Mouse (Mus musculus) testis, adult 2 months (tissue): ENCODE measurements around the gene 4930452B06Rik. TPM values are rescaled to one million over a fixed set of nuclear protein-coding genes. Genes with fewer than 3 reads are reported as not detected.
"Not testable (repeated sequence)": the region's sequence is repeated elsewhere in the genome, so short reads cannot be mapped to it uniquely, and the experiment has no call there.

Experiments
- H3K27ac ChIP-seq: fragments of 200-500 bp; 2 replicates; pipeline ENCODE4 v1.5.1; 2012; ENCODE audit warnings: low read depth, low read length; ENCODE audit not compliant: control insufficient read depth, insufficient read depth
- H3K27me3 ChIP-seq: fragments of 200-500 bp; 2 replicates; pipeline ENCODE4 v1.6.1; 2012; ENCODE audit warnings: mild to moderate bottlenecking, low read length, moderate library complexity; ENCODE audit not compliant: control insufficient read depth, insufficient read depth
- H3K36me3 ChIP-seq: fragments of 200-500 bp; 2 replicates; pipeline ENCODE4 v1.6.1; 2012; ENCODE audit warnings: mild to moderate bottlenecking, low read length; ENCODE audit not compliant: control insufficient read depth, insufficient read depth
- H3K4me1 ChIP-seq: fragments of 200-500 bp; 2 replicates; pipeline ENCODE4 v1.6.1; 2012; ENCODE audit warnings: low read length; ENCODE audit not compliant: control insufficient read depth, insufficient read depth
- H3K4me3 ChIP-seq: fragments of 200-500 bp; 2 replicates; pipeline ENCODE4 v1.5.1; 2012; ENCODE audit warnings: low read depth, mild to moderate bottlenecking, low read length, moderate library complexity, mixed read lengths; ENCODE audit not compliant: control insufficient read depth
- CTCF ChIP-seq: fragments of 200-500 bp; IDR thresholded peaks from 2 replicates; pipeline ENCODE4 v1.5.1; 2012; ENCODE audit warnings: low read depth, mild to moderate bottlenecking, inconsistent platforms, low read length, moderate library complexity; ENCODE audit not compliant: control insufficient read depth, insufficient read depth, insufficient replicate concordance
- POLR2A ChIP-seq: fragments of 200-500 bp; IDR thresholded peaks from 2 replicates; pipeline ENCODE4 v1.6.1; 2012; ENCODE audit warnings: low read depth, mild to moderate bottlenecking, inconsistent platforms, low read length, moderate library complexity; ENCODE audit not compliant: control insufficient read depth
- polyA plus RNA-seq: library from polyadenylated mRNA; depleted of rRNA; stranded (reverse); fragments of >200 nt; gene quantifications from 2 replicates; pipeline ENCODE4 v1.2.3, GENCODE M21; 2012

Gene 4930452B06Rik
- polyA plus RNA-seq, 1 experiment: 7.2 TPM

GRCm38 (mm10) chr14:8632211-8632610 is 33.8 kb downstream of the 4930452B06Rik start:
- no peaks in the 10 kb centered on the region for H3K4me1 ChIP-seq
- H3K4me3 ChIP-seq: no peak overlapping the region
- H3K27ac ChIP-seq: no peak overlapping the region
- no peaks in the 10 kb centered on the region for H3K27me3 ChIP-seq
- no peak for TF ChIP-seq CTCF
- no peak for TF ChIP-seq POLR2A
- no peaks in the 10 kb centered on the region for H3K36me3 ChIP-seq

DNA sequence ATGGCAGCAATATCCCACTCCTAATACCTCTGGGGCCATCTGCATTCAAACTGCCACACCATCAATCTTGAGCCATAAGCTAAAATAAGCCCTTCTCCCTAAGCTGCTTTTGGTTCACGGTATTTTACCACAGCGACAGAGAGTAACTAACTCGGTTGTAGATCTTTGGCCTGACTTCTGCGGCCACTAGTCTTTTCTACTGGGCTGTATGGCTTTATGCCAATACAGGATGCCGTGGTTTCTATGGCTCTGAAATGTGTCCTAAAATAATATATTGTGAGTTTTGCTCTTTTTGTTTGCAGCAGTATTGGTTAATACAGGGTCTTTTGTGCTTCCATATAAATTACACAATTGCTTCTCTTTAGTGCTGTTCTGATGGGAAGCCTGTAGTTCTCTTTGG is 37.6 kb downstream of the 4930452B06Rik start:
- Histone ChIP-seq H3K4me1 (no peaks in the 10 kb centered on the region), H3K4me3 (no peak overlapping the region), H3K36me3 (no peaks in the 10 kb centered on the region), H3K27me3 (no peaks in the 10 kb centered on the region), H3K27ac (no peak overlapping the region)
- TF ChIP-seq POLR2A (no peak), CTCF (no peak)

DNA sequence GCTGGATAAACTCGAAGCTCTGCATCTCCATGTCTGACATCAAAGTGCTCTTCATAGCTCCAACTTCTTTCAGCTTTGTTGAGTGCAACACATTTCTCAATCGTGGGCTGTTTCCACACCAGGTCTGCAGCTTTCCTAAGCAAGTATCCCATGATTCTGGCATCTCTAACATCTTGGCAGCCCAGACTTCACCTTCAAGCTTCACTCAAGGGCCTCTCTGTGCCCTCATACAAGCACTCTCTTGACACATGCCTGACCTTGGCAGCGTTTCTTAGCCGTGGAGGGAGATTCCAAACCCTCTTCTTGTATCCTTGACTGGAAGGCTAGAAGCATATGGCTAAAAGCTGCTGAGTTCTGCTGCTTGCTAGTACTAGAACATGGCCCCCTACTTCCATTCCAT is 38.6 kb downstream of the 4930452B06Rik start:
- no peaks in the 10 kb centered on the region for H3K4me1 ChIP-seq
- H3K27me3 ChIP-seq: no peaks in the 10 kb centered on the region
- no peaks in the 10 kb centered on the region for H3K36me3 ChIP-seq
- H3K4me3 ChIP-seq: no peak overlapping the region
- TF ChIP-seq CTCF (no peak), POLR2A (no peak)
- H3K27ac ChIP-seq: no peak overlapping the region

GRCm38 (mm10) chr14:8621164-8621563 is 44.9 kb downstream of the 4930452B06Rik start:
- H3K4me1 ChIP-seq: no peaks in the 10 kb centered on the region
- H3K27me3 ChIP-seq: no peaks in the 10 kb centered on the region
- no peak for TF ChIP-seq POLR2A
- no peak overlapping the region for H3K27ac ChIP-seq
- H3K4me3 ChIP-seq: no peak overlapping the region
- H3K36me3 ChIP-seq: no peaks in the 10 kb centered on the region

- TF ChIP-seq CTCF: no peak
- TF ChIP-seq POLR2A: no peak
- Histone ChIP-seq H3K36me3 (no peaks in the 10 kb centered on the region), H3K27ac (no peak overlapping the region), H3K27me3 (no peaks in the 10 kb centered on the region), H3K4me3 (no peak overlapping the region), H3K4me1 (no peaks in the 10 kb centered on the region)
Observed at GRCm38 (mm10) chr14:8620580-8620979, 45.5 kb downstream of the 4930452B06Rik start.

- H3K4me1 ChIP-seq: no peaks in the 10 kb centered on the region
- TF ChIP-seq CTCF (no peak), POLR2A (no peak)
- no peak overlapping the region for H3K27ac ChIP-seq
- no peaks in the 10 kb centered on the region for H3K36me3 ChIP-seq
- no peak overlapping the region for H3K4me3 ChIP-seq
- no peaks in the 10 kb centered on the region for H3K27me3 ChIP-seq
Observed at GRCm38 (mm10) chr14:8615636-8616035, 50.4 kb downstream of the 4930452B06Rik start.

GRCm38 (mm10) chr14:8614430-8614829 is 51.6 kb downstream of the 4930452B06Rik start:
- not testable (repeated sequence) for H3K27me3 ChIP-seq

GRCm38 (mm10) chr14:8612080-8612479 is 54.0 kb downstream of the 4930452B06Rik start:
- no peak for TF ChIP-seq POLR2A
- TF ChIP-seq CTCF: no peak
- Histone ChIP-seq H3K27me3 (no peaks in the 10 kb centered on the region), H3K36me3 (no peaks in the 10 kb centered on the region), H3K4me1 (no peaks in the 10 kb centered on the region), H3K4me3 (no peak overlapping the region), H3K27ac (no peak overlapping the region)

More at GRCm38 (mm10) chr14:8614430-8614829, 51.6 kb downstream of the 4930452B06Rik start:
- not testable (repeated sequence) for H3K27ac ChIP-seq, H3K4me1 ChIP-seq, H3K4me3 ChIP-seq, H3K36me3 ChIP-seq
